Mouse (Mus musculus): ENCODE results near the gene Gli2.

Gli2 gene

GRCm38 (mm10) chr1:119051192-119051937 is 2.1 kb downstream of the Gli2 start:
- DNase-seq (ENCODE audit: low spot score): no peak

- DNase-seq (ENCODE audit: low spot score): no peak
Measured at GRCm38 (mm10) chr1:119049812-119050615, 3.4 kb downstream of the Gli2 start.

GRCm38 (mm10) chr1:119048988-119049387 is 4.4 kb downstream of the Gli2 start:
- DNase-seq (ENCODE audit: low spot score): no peak

- DNase-seq (ENCODE audit: low spot score): no peak
Measured at GRCm38 (mm10) chr1:119048547-119048946, 4.9 kb downstream of the Gli2 start.

- no peak for DNase-seq (ENCODE audit: low spot score)
Measured at GRCm38 (mm10) chr1:119047462-119048371, 5.7 kb downstream of the Gli2 start.

- no peak for DNase-seq (ENCODE audit: low spot score)
Measured at GRCm38 (mm10) chr1:119038436-119038835, 15.0 kb downstream of the Gli2 start.

- DNase-seq (ENCODE audit: low spot score): no peak
Measured at GRCm38 (mm10) chr1:119035931-119036330, 17.5 kb downstream of the Gli2 start.

- DNase-seq (ENCODE audit: low spot score): no peak
Measured at GRCm38 (mm10) chr1:119035301-119035700, 18.1 kb downstream of the Gli2 start.

- DNase-seq (ENCODE audit: low spot score): no peak
Measured at GRCm38 (mm10) chr1:119034163-119034705, 19.2 kb downstream of the Gli2 start.

- no peak for DNase-seq (ENCODE audit: low spot score)
Measured at GRCm38 (mm10) chr1:119033450-119034162, 19.8 kb downstream of the Gli2 start.

- no peak for DNase-seq (ENCODE audit: low spot score)
Measured at GRCm38 (mm10) chr1:119031185-119031584, 22.2 kb downstream of the Gli2 start.

- DNase-seq (ENCODE audit: low spot score): no peak
Measured at GRCm38 (mm10) chr1:119025647-119026358, 27.6 kb downstream of the Gli2 start.

GRCm38 (mm10) chr1:119022311-119022710 is 31.1 kb downstream of the Gli2 start:
- no peak for DNase-seq (ENCODE audit: low spot score)

- DNase-seq (ENCODE audit: low spot score): peak; percentile 66
Measured at GRCm38 (mm10) chr1:119020092-119020491, 33.3 kb downstream of the Gli2 start.

GRCm38 (mm10) chr1:119019056-119019455 is 34.4 kb downstream of the Gli2 start:
- DNase-seq (ENCODE audit: low spot score): no peak

GRCm38 (mm10) chr1:119016866-119017265 is 36.6 kb downstream of the Gli2 start:
- DNase-seq (ENCODE audit: low spot score): no peak

- DNase-seq (ENCODE audit: low spot score): no peak
Measured at GRCm38 (mm10) chr1:119015108-119015507, 38.3 kb downstream of the Gli2 start.

- no peak for DNase-seq (ENCODE audit: low spot score)
Measured at GRCm38 (mm10) chr1:119008949-119009348, 44.5 kb downstream of the Gli2 start.

- DNase-seq (ENCODE audit: low spot score): no peak
Measured at GRCm38 (mm10) chr1:119003852-119004398, 49.5 kb downstream of the Gli2 start.

- DNase-seq (ENCODE audit: low spot score): no peak
Measured at GRCm38 (mm10) chr1:119001454-119002034, 51.9 kb downstream of the Gli2 start.
